Mouse (Mus musculus) neutrophil, adult 65 days (primary cell): ENCODE results near the gene Plcb3. TPM values are rescaled to one million over a fixed set of nuclear protein-coding genes. Genes with fewer than 3 reads are reported as not detected.

Experiments
- total RNA-seq: library from RNA; stranded (reverse); gene quantifications from 2 replicates; pipeline ENCODE4 v1.2.4, GENCODE M21; 2023

Gene Plcb3
- 16.4 and 20.8 TPM in 2 replicates for total RNA-seq

GRCm38 (mm10) chr19:6975537-6976521 lies at the start of gene Plcb3:
Gene Plcb3, minus strand, starts transcription at chr19:6976470.

DNA sequence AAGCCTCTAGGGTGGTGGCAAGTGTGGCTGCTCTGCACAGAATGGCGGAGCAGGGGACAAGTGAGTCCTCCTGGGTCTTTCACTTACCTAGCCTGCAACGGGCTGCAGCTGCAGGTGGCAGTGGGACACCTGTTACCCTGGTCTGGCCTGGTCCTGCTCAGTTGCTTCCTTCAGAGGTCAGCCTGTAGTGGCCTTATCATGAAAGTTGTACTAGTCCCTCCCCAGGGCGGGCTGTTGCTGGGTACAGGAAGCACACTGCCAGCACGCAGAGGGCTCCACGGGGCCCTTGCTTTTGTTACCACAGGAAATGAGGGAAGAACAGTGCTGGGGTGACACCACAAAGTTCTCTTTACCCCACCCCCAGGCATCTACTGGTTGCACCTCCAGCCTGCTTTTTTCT lies 42.9 kb upstream of the Plcb3 start, which contains the start of gene Fermt3:
Gene Fermt3 (minus strand): TSS at position 279 of the 400 bp plus-strand sequence.

GRCm38 (mm10) chr19:6996006-6996405 lies 19.7 kb upstream of the Plcb3 start, which contains the start of the genes Nudt22 and Trpt1:
Gene Nudt22, minus strand, starts transcription at chr19:6996117.
Gene Trpt1, plus strand, starts transcription at chr19:6996131.

DNA sequence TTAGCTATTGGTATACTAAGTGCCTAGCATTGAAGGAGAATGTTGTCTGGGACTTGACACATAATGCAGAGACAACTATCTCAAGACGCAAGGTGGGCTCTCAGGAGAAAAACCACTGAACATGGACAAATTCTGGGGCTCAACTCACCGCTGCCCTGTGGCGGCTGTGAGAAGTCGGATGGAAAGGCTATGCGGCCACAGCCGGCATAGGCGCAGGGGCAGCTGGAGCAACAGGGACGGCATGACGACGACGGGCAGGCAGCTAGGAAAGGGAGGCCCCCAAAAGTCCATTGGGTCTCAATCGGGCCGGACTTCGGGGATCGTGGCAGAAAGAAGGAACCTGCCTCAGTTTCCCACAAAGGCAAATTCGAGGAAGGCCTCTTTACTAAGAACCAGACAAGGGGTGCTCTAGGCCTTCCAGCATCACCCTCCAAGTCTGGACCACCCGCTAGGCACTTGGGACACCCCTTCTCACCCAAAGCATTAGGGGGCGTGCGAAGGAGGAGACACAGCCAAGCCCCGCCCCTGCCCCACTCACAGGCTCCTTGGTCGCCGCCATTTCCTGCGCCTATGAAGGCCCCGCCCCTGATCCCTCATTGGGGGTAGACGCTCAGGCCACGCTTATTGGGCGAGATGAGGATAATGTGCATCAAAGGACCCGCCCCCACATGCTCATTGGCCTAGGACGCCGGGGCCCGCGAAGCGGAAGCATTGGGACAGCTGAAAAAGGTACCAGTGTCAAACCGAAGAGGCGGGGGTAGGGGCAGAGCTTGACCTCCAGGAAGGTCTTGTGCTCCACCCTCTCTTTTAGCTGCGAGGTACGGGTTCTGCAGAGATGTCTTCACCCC lies 16.0 kb upstream of the Plcb3 start, which contains the start of gene Dnajc4:
Gene Dnajc4 (minus strand): TSS at position 562 of the 848 bp plus-strand sequence.

GRCm38 (mm10) chr19:6987061-6987903 lies 11.0 kb upstream of the Plcb3 start, which contains the start of gene Vegfb:
Gene Vegfb, minus strand, starts transcription at chr19:6987651.

GRCm38 (mm10) chr19:6980381-6981093 lies 4.3 kb upstream of the Plcb3 start, which contains the start of gene Fkbp2:
Gene Fkbp2, minus strand, starts transcription at chr19:6980501.

GRCm38 (mm10) chr19:6974211-6975205 lies 1.8 kb downstream of the Plcb3 start, which contains the start of gene Ppp1r14b:
Gene Ppp1r14b, plus strand, starts transcription at chr19:6974968.

DNA sequence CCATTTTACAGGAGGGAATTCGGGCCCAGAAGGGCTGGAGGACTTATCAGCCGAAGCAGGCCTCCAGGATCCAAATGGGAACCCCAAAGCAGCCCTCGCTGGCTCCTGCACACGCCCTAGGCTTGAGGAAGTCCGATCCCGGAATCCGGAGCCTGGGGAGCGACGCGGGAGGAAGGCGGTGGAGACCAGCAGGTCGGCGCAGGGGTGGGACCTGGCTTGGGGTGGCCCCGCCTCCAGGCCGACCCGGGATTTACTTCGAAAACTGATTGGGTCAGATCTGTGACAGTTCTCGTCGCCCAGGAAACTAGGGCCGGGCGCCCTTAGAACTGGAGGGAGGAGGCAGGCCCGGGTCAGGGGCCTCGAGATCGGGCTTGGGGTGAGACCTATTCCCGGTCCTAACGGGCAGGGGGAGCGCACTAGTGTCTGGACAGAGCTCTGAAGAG lies 34.0 kb downstream of the Plcb3 start, which contains the start of gene Gpr137:
Gene Gpr137 (minus strand): TSS at position 232 of the 443 bp plus-strand sequence.

DNA sequence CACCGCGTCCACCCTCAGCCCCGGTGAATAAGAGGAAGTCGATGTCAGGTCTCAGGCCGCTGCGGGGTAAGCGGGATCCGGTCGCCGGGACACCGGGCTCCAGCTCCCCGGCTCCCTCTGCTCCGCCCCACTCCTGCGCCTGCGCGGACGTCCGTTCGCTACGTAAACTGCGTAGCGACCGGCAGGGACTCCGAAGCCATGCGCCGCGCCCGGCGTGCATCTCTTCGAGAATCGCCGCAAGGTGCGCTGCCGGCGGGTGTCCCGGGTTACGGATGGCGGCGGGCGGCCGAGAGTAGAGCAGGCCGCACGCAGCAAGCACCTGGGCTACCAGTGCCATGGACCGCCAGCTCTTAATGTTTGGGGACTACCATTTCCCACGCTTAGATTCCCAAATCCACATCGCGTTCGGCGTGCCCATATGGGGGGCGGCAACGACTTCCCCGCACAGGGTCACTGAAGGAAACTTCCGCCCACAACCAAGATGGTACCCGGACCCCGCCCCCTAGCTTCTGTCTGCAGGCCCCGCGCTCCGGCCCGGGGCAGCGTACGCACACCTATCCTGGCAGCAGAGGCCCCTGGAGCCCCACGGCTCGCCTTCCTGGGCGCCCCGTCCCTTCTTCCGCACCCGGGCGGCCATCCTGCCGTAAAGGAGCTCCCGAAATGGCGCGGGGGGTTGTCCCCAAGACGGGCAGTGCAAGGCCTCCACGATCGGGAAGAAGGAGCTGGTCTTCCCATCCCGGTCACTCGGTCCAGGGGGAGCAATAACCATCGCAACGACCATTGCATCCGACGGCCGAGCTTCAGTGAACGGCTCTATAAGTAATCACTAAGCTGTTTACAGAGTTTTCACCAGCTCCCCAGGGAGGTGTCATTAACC lies 34.7 kb downstream of the Plcb3 start, which contains the start of gene Bad:
Gene Bad (plus strand): TSS at position 490 of the 877 bp plus-strand sequence.

GRCm38 (mm10) chr19:6934195-6934977 lies 41.9 kb downstream of the Plcb3 start, which contains the start of gene Kcnk4:
Gene Kcnk4, minus strand, starts transcription at chr19:6934515.

GRCm38 (mm10) chr19:6925307-6925573 lies 51.0 kb downstream of the Plcb3 start, which contains the start of gene Catsperz:
Gene Catsperz, minus strand, starts transcription at chr19:6925380.

GRCm38 (mm10) chr19:6921647-6922567 lies 54.4 kb downstream of the Plcb3 start, which contains the start of gene Esrra:
Gene Esrra, minus strand, starts transcription at chr19:6921813.

DNA sequence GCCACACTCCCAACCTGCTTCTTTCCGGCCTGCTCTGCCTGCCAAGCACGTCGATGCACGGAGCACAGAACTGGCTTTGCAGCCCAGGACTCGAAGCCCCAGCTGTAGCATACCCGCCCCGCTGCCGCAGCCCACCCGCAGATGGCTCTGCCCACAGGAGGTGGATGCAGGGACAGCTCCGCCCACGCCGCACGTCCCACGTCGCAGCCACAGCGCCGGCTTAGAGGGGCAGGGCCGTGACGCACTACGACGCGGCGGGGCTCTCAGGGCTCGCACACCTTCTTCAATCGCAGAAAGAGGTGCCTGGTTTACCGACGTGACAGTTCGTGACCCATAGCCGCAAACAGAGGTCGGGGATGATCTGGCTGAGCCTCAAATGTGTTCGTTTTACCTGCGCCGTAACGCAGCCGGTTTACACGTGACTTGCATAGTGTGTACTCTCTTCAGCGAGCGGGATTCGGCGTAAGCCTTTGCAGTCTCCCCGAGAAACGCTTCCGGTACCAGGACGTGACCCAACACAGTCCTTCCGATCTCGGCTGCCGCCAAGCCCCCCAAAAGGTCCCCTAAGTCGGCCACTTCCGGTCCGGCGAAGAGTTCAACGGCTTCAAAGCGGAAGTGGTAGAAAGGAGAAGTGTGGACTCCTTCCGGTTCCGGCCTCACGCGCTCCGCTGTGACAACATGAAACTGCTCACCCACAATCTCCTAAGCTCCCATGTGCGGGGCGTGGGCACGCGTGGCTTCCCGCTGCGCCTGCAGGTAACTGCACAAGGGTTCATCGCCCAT lies 66.6 kb downstream of the Plcb3 start, which contains the start of the genes Trmt112 and Prdx5:
Gene Trmt112 (plus strand): TSS at position 192 of the 783 bp plus-strand sequence.
Gene Prdx5 (minus strand): TSS at position 600 of the 783 bp plus-strand sequence.

